Mouse (Mus musculus) embryo, embryonic 10 days (tissue): Measurements from ENCODE around the gene Tsnax.

Experiments used
- DNase-seq: peaks from one replicate; pipeline ENCODE4 v3.0.0-alpha.2; 2015; ENCODE audit warnings: low spot score

Tsnax gene

GRCm38 (mm10) chr8:125080388-125081344 is 67.9 kb downstream of the Tsnax start:
- DNase-seq: no peak

- DNase-seq: no peak
Measured at GRCm38 (mm10) chr8:125083746-125084145, 70.9 kb downstream of the Tsnax start.
